ENCODE assay signal across 1 mouse cellular context in the genomic region with DNA sequence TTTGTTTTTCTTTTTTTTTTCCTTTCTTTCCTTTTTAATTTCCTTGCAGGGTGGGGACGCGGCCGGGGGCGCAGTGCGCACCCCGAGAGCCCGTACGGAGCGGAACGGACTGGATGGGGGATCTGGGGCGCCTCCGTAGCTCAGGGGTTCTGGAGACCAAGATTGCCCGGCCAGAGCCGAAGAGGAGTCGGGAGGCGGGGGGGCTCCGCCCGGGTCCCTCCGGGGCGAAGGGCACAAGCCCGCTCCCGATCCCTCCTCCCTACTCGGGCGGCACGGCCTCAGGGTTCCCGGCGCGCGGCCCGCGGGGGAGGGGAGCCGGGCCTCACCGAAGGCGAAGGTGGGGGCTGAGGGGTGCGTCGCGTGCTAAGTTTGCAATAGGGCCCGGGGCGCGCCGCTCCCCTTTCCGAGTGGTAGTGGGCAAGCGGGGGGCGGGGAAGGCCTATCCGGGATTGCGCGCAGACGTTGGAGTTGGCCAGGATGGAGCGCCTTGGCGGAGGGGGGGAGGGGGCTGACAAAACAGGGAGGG.
TF ChIP-seq lines count a peak whose summit lies in the region.

No protein-coding gene starts in this region.

TF ChIP-seq in CH12.LX, 34 proteins besides CTCF, POLR2A, EP300 and RAD21:
- 0 out of 2 replicates have a peak, but pooled peaks have one; percentile 2 for TF ChIP-seq MYC (IDR thresholded peaks at IDR 0.05; ENCODE audit: low read depth, low read length)
- TF ChIP-seq PAX5 (IDR thresholded peaks at IDR 0.05; ENCODE audit: low read length): no peak
- TF ChIP-seq ZC3H11A (IDR thresholded peaks at IDR 0.05; ENCODE audit: low read depth, low read length): no peak
- 0 out of 2 replicates have a peak, but pooled peaks have one; percentile 29 for TF ChIP-seq MXI1 (IDR thresholded peaks at IDR 0.05; ENCODE audit: low read depth, low read length)
- TF ChIP-seq BHLHE40 (IDR thresholded peaks at IDR 0.05; ENCODE audit: low read depth, low read length): peak; percentile 67
- TF ChIP-seq CHD1 (IDR thresholded peaks at IDR 0.05; ENCODE audit: low read depth, low read length): peak; percentile 17; the same call in 1 of the 2 replicates
- peak; percentile 67; the same call in 1 of the 2 replicates for TF ChIP-seq SIN3A (IDR thresholded peaks at IDR 0.05; ENCODE audit: low read length)
TF ChIP-seq in CH12.LX: peak in this region for 5.
